Comparison of ENCODE assay signal across 16 mouse cellular contexts in genomic region chr2:151777366-151777765, GRCm38 (mm10).
"Had no signal": no experiment of that assay in that cellular context is flagged by ENCODE, and none has a peak within 500 bp of the region (broad histone marks: within the 10 kb centered on the region; RNA-seq: fewer than 3 reads in every experiment).

No protein-coding gene starts in this region.

- H3K27ac ChIP-seq: neural tube, embryonic 13.5 days; neural tube, embryonic 15.5 days; stomach, embryonic 15.5 days; stomach, postnatal 0 days had no signal

- DNase-seq: retina, postnatal 1 day; right cerebral cortex, adult 18-20 months; right cerebral cortex, postnatal 14 days; right cerebral cortex, postnatal 25 days; right cerebral cortex, postnatal 4 days; spleen, adult 18-20 months; thymus, adult 18-20 months; thymus, adult 2 months; thymus, postnatal 14 days; thymus, postnatal 25 days; thymus, postnatal 36 days; thymus, postnatal 4 days had no signal

- H3K9ac ChIP-seq: neural tube, embryonic 13.5 days; neural tube, embryonic 15.5 days; stomach, embryonic 15.5 days had no signal

- H3K4me1 ChIP-seq: neural tube, embryonic 15.5 days; stomach, embryonic 15.5 days had no signal

- H3K9me3 ChIP-seq: neural tube, embryonic 13.5 days; neural tube, embryonic 15.5 days; stomach, embryonic 15.5 days had no signal

- H3K4me3 ChIP-seq: neural tube, embryonic 13.5 days; neural tube, embryonic 15.5 days; stomach, embryonic 15.5 days had no signal

- H3K36me3 ChIP-seq: neural tube, embryonic 13.5 days; neural tube, embryonic 15.5 days; stomach, embryonic 15.5 days had no signal

- H3K27me3 ChIP-seq: neural tube, embryonic 13.5 days; neural tube, embryonic 15.5 days; stomach, embryonic 15.5 days had no signal
